Comparison of ENCODE assay signal across 20 mouse cellular contexts in the genomic region with DNA sequence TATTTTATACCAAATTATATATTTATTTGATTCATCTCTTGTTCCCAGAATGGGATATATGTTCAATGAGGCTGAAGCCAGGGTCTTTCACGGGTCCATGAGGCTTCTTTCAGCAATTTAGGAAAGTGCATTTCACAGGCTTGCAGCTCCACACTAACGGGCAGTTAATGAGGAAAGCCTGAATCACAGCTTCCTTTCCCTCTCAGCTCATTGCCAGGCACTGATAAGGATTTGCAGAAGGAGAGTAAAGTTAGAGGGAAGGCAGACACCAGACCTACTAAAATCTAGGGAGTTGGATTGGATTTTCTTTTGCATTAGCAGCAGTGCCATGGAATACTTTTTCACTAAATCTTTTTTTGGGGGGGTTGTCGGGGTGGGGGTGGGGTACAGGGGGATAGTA.
"Had no signal": no experiment of that assay in that cellular context is flagged by ENCODE, and none has a peak within 500 bp of the region (broad histone marks: within the 10 kb centered on the region; RNA-seq: fewer than 3 reads in every experiment).

No protein-coding gene starts in this region.

- H3K27me3 ChIP-seq: limb, embryonic 13.5 days; liver, embryonic 12.5 days; liver, embryonic 15.5 days; lung, embryonic 15.5 days; midbrain, embryonic 13.5 days; neural tube, embryonic 13.5 days had no signal

- H3K4me1 ChIP-seq: limb, embryonic 10.5 days; midbrain, embryonic 10.5 days had no signal

- H3K9me3 ChIP-seq: limb, embryonic 10.5 days; limb, embryonic 13.5 days; liver, embryonic 15.5 days; lung, embryonic 15.5 days; megakaryocyte, embryonic 14.5 days; midbrain, embryonic 10.5 days; midbrain, embryonic 13.5 days; neural tube, embryonic 13.5 days had no signal

- H3K36me3 ChIP-seq: lung, embryonic 15.5 days; midbrain, embryonic 13.5 days had no signal

- H3K27ac ChIP-seq: limb, embryonic 10.5 days; limb, embryonic 13.5 days; liver, embryonic 12.5 days; liver, embryonic 15.5 days; lung, embryonic 15.5 days; midbrain, embryonic 10.5 days; midbrain, embryonic 13.5 days; neural tube, embryonic 13.5 days had no signal

- H3K9ac ChIP-seq: limb, embryonic 13.5 days; liver, embryonic 12.5 days; liver, embryonic 15.5 days; lung, embryonic 15.5 days; midbrain, embryonic 13.5 days; neural tube, embryonic 13.5 days had no signal

- H3K4me2 ChIP-seq: limb, embryonic 13.5 days; liver, embryonic 12.5 days; liver, embryonic 15.5 days; lung, embryonic 15.5 days; midbrain, embryonic 13.5 days; neural tube, embryonic 13.5 days had no signal

- DNase-seq: kidney, postnatal 14 days; kidney, postnatal 4 days; liver; lung, adult 18-20 months; lung, postnatal 10 days; lung, postnatal 36 days; retina, postnatal 1 day; thymus, adult 18-20 months; thymus, postnatal 36 days had no signal

- ATAC-seq: liver, embryonic 12.5 days; midbrain, embryonic 13.5 days; midbrain, embryonic 16.5 days had no signal

- H3K4me3 ChIP-seq: limb, embryonic 10.5 days; limb, embryonic 13.5 days; liver, embryonic 12.5 days; liver, embryonic 15.5 days; lung, embryonic 15.5 days; megakaryocyte, embryonic 14.5 days; midbrain, embryonic 10.5 days; midbrain, embryonic 13.5 days; myocyte; neural tube, embryonic 13.5 days had no signal
